Mouse (Mus musculus) midbrain, embryonic 14.5 days (tissue): ENCODE measurements around the gene Vps33a. TPM values are rescaled to one million over a fixed set of nuclear protein-coding genes. Genes with fewer than 3 reads are reported as not detected.
"Not testable (repeated sequence)": the region's sequence is repeated elsewhere in the genome, so short reads cannot be mapped to it uniquely, and the experiment has no call there.

Experiments
- ATAC-seq: fragments of 200-750 bp; cut with Nextera tagmentation; 2 replicates; pipeline ENCODE4 v1.8.0; 2017; ENCODE audit warnings: moderate number of reproducible peaks, moderate library complexity; ENCODE audit not compliant: low FRiP score, low TSS enrichment
- DNase-seq: peaks from one replicate; pipeline ENCODE4 v3.0.0-alpha.2; 2015
- H3K27ac ChIP-seq: fragments of 300-500 bp; sonication (generic); replicated peaks from 2 replicates; pipeline ENCODE4 v1.5.1; 2014; ENCODE audit warnings: mild to moderate bottlenecking, low read depth, low read length, moderate library complexity
- H3K27me3 ChIP-seq: fragments of 300-500 bp; sonication (generic); 2 replicates; pipeline ENCODE4 v1.6.1; 2014; ENCODE audit warnings: low read length, control low read depth, mixed read lengths; ENCODE audit not compliant: control insufficient read depth, insufficient read depth
- H3K36me3 ChIP-seq: fragments of 300-500 bp; sonication (generic); 2 replicates; pipeline ENCODE4 v1.6.1; 2014; ENCODE audit warnings: low read length, control low read depth; ENCODE audit not compliant: control insufficient read depth, insufficient read depth
- H3K4me1 ChIP-seq: fragments of 300-500 bp; sonication (generic); 2 replicates; pipeline ENCODE4 v1.6.1; 2014; ENCODE audit warnings: mild to moderate bottlenecking, antibody characterized with exemption, low read length, control low read depth; ENCODE audit not compliant: control insufficient read depth, insufficient read depth
- H3K4me2 ChIP-seq: fragments of 300-500 bp; sonication (generic); 2 replicates; pipeline ENCODE4 v1.6.1; 2014; ENCODE audit warnings: mild to moderate bottlenecking, low read length, moderate library complexity
- H3K4me3 ChIP-seq: fragments of 300-500 bp; sonication (generic); replicated peaks from 2 replicates; pipeline ENCODE4 v1.5.1; 2014; ENCODE audit warnings: low read depth, low read length
- H3K9ac ChIP-seq: fragments of 300-500 bp; sonication (generic); replicated peaks from 2 replicates; pipeline ENCODE4 v1.6.1; 2014; ENCODE audit warnings: mild to moderate bottlenecking, low read length, moderate library complexity
- H3K9me3 ChIP-seq: fragments of 300-500 bp; sonication (generic); 2 replicates; pipeline ENCODE4 v1.6.1; 2016; ENCODE audit warnings: low read length, control low read depth, mixed read lengths; ENCODE audit not compliant: control insufficient read depth
- WGBS: fragments of 180-500 bp; shearing (Covaris S2); extraction: QIAGEN DNeasy Blood & Tissue Kit; methylation state at CpG from one replicate; pipeline ENCODE4 v1.1.7; 2014; 5-methylcytosine and 5-hydroxymethylcytosine counted together
- polyA plus RNA-seq: library from polyadenylated mRNA; unstranded; fragments of >200 nt; fragmentation: Nextera tagmentation; extraction: Ambion mirVana; gene quantifications from 2 replicates; pipeline ENCODE4 v1.2.1, GENCODE M21; 2014

The Vps33a gene
- polyA plus RNA-seq, 1 experiment from 2014 or later = 54.9 TPM

DNA sequence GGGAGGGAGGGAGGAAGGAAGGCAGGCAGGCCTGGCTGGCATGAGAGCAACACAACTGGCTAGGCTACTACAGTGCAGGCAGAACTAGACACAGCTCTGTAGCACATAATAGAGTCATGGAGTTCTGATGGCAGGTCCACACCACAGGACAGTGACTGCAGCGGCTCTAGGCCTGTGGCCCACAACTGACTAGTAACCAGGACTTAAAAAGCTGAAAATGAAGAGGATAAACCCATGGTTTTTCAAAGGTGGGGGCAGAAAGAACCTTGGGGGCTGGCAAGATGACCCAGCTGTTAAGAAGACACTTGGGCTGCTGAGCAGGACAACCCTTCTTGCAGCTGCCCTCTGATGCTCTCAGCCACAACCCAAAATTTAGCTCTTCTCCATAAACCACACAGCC lies 51.2 kb downstream of the Vps33a start:
- no peak overlapping the region for H3K4me3 ChIP-seq
- peaks cover 7% of the 10 kb centered on the region; the same call in 1 of the 2 replicates for H3K4me1 ChIP-seq
- H3K27ac ChIP-seq = no peak overlapping the region
- no peaks in the 10 kb centered on the region for H3K9me3 ChIP-seq
- peaks cover 29% of the 10 kb centered on the region for H3K36me3 ChIP-seq
- H3K27me3 ChIP-seq = no peaks in the 10 kb centered on the region
- DNase-seq (no peak), ATAC-seq (no peak)
- no peak overlapping the region for H3K9ac ChIP-seq
- no peak overlapping the region for H3K4me2 ChIP-seq
- 76% methylated on average over 1 of the region's 1 CpGs for WGBS

DNA sequence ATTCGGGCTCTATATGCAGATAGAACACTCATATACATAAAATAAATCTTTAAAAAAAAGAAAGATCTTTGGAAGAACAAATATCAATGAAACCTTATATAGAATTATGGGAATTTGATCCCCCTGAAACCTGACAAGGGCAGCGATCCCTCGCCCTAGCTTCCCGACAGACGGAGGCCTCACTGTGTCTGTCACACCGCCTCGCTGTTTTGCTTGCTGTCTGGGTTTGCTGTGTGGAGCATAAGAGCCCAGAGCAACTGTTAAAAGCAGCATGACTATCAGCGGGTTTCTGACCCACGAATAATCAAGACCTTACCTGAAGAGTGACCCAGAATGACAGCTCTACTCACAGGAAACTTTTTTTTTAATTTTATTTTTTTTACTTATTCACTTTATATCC lies 52.2 kb downstream of the Vps33a start:
- WGBS = 89% methylated on average over 9 of the region's 9 CpGs
- ATAC-seq = no peak
- no peak overlapping the region for H3K9ac ChIP-seq
- DNase-seq = no peak
- peaks cover 37% of the 10 kb centered on the region for H3K36me3 ChIP-seq
- no peaks in the 10 kb centered on the region for H3K9me3 ChIP-seq
- H3K4me3 ChIP-seq = no peak overlapping the region
- no peak overlapping the region for H3K4me2 ChIP-seq
- H3K27me3 ChIP-seq = no peaks in the 10 kb centered on the region
- no peak overlapping the region for H3K27ac ChIP-seq
- peaks cover 7% of the 10 kb centered on the region; the same call in 1 of the 2 replicates for H3K4me1 ChIP-seq

DNA sequence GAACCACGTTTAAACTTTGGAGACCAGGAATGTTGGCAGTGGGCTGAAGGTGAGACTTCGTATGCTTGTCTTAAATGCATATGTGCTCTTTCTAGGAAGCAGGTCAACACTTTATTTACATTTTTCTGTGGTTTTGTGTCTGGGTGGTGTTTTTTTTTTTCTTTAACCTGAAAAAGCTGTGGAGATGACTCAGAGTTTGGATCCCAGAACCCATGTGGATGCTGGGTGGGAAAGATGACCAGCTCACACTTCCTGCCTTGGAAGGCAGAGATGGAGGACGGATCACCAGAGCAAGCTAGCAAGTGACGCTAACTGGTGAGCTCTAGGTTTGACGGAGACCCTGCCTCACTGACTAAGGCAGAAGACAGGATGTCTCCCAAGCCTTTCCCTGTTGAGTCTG lies 58.0 kb downstream of the Vps33a start:
- no peak for ATAC-seq
- Histone ChIP-seq H3K9me3 (no peaks in the 10 kb centered on the region), H3K27me3 (no peaks in the 10 kb centered on the region), H3K9ac (no peak overlapping the region), H3K27ac (no peak overlapping the region), H3K4me3 (no peak overlapping the region), H3K36me3 (peaks cover 77% of the 10 kb centered on the region), H3K4me2 (no peak overlapping the region), H3K4me1 (no peaks in the 10 kb centered on the region)
- DNase-seq = no peak
- WGBS = 93% methylated on average over 5 of the region's 5 CpGs

- peaks cover 54% of the 10 kb centered on the region for H3K36me3 ChIP-seq
- DNase-seq (no peak), ATAC-seq (no peak)
- H3K4me2 ChIP-seq = no peak overlapping the region
- H3K27me3 ChIP-seq = no peaks in the 10 kb centered on the region
- no peak overlapping the region for H3K27ac ChIP-seq
- 87% methylated on average over 3 of the region's 3 CpGs for WGBS
- no peak overlapping the region for H3K9ac ChIP-seq
- no peaks in the 10 kb centered on the region for H3K9me3 ChIP-seq
- H3K4me3 ChIP-seq = no peak overlapping the region
- H3K4me1 ChIP-seq = 0 out of 2 replicates have a peak, but pooled peaks cover 3% of the 10 kb centered on the region
Measured at GRCm38 (mm10) chr5:123512102-123512501, 60.7 kb downstream of the Vps33a start.

DNA sequence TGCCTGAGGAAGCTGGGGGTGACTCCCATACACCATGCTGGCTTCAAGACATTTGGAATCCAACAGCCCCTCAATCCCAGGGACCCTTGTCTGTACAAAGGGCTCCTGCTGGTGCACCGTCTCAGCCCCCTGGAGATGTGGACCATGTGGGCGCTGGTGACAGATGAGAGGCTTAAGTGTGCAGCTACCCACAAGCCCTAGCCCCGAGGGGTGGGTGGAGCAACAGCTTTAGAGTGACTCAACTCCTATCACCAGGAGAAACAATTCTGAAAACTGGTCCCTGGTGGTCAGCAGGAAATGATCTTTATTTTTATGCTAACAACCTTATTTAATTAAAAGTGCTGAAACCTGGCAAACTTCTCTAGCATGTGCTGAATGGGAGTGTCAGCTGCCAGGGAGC lies 61.4 kb downstream of the Vps33a start:
- H3K9ac ChIP-seq, H3K27me3 ChIP-seq, H3K4me1 ChIP-seq, H3K27ac ChIP-seq, H3K9me3 ChIP-seq, H3K4me2 ChIP-seq, DNase-seq, H3K4me3 ChIP-seq, ATAC-seq: not testable (repeated sequence)
- WGBS = 76% methylated on average over 3 of the region's 3 CpGs
- H3K36me3 ChIP-seq = peaks cover 48% of the 10 kb centered on the region

DNA sequence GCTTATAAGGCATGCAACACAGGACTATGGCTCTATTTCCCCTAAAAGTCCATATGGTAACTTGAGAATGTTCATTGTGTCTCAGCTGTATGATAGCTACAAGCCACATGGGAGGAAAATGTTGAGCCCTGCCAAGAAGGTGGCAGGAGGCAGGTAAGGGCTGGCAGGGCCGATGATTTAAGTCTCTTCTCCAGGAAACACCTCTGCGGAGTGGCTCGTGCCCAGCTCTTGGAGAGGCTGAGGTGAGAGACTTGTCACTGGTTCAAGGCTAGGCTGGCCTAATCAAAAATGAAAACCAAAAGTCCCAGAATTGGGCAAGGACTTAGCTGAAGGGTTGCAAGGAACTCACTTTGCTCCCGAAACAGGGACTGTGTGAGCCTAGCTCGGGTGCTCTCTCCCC lies 62.7 kb downstream of the Vps33a start, which contains the start of gene B3gnt4:
Gene B3gnt4, plus strand, starts transcription at position 301 of the 400 bp plus-strand sequence.
- Histone ChIP-seq H3K36me3 (peaks cover 38% of the 10 kb centered on the region), H3K9me3 (no peaks in the 10 kb centered on the region), H3K4me1 (0 out of 2 replicates have a peak, but pooled peaks cover 3% of the 10 kb centered on the region), H3K27me3 (no peaks in the 10 kb centered on the region), H3K4me3 (no peak within 1 kb of the TSS), H3K27ac (no peak within 1 kb of the TSS), H3K9ac (no peak within 1 kb of the TSS), H3K4me2 (peak within 1 kb of the TSS; percentile 73)
- 92% methylated on average over 5 of the region's 5 CpGs for WGBS
- DNase-seq (no peak), ATAC-seq (no peak)

DNA sequence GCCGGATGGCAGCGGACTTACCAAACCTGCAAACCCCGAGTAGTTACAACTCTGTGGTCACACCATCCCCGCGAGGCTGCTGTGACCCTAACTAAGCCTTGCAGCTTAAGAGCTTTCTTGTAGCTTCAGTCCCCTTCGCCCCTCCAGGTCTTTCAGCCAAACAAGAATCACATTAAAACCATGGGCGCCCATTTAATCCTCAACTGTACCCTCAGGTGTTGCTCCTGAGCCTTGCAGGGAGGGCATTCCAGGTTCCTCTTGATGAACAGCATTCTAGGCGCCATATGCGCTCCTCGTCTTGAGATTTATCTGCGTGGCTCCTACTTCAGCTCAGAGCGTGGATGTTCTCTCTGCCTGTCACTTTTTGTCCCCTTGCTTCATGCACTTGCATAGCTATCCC lies 63.9 kb downstream of the Vps33a start:
- DNase-seq (peak; percentile 52), ATAC-seq (no peak)
- H3K4me3 ChIP-seq = peak overlapping the region; percentile 61
- H3K27me3 ChIP-seq = no peaks in the 10 kb centered on the region
- peak overlapping the region; percentile 73 for H3K4me2 ChIP-seq
- WGBS = 6% methylated on average over 12 of the region's 12 CpGs
- no peak overlapping the region for H3K27ac ChIP-seq
- 0 out of 2 replicates have a peak, but pooled peaks cover 3% of the 10 kb centered on the region for H3K4me1 ChIP-seq
- peak overlapping the region; percentile 65 for H3K9ac ChIP-seq
- peaks cover 26% of the 10 kb centered on the region for H3K36me3 ChIP-seq
- no peaks in the 10 kb centered on the region for H3K9me3 ChIP-seq

GRCm38 (mm10) chr5:123507936-123508723 lies 64.7 kb downstream of the Vps33a start:
- peak; percentile 90 for ATAC-seq

GRCm38 (mm10) chr5:123501973-123502372 lies 70.9 kb downstream of the Vps33a start:
- H3K4me1 ChIP-seq = 0 out of 2 replicates have a peak, but pooled peaks cover 4% of the 10 kb centered on the region
- DNase-seq = no peak
- 87% methylated on average over 4 of the region's 4 CpGs for WGBS

More at GRCm38 (mm10) chr5:123507936-123508723, 64.7 kb downstream of the Vps33a start:
- DNase-seq = peak; percentile 95
- peak overlapping the region; percentile 73 for H3K4me2 ChIP-seq
- WGBS = under 1% methylated on average over 59 of the region's 59 CpGs
- 0 out of 2 replicates have a peak, but pooled peaks cover 3% of the 10 kb centered on the region for H3K4me1 ChIP-seq
- H3K4me3 ChIP-seq = peak overlapping the region; percentile 61
- peak overlapping the region; percentile 65 for H3K9ac ChIP-seq
- no peaks in the 10 kb centered on the region for H3K9me3 ChIP-seq
- H3K36me3 ChIP-seq = peaks cover 21% of the 10 kb centered on the region
- H3K27ac ChIP-seq = 0 out of 2 replicates have a peak overlapping the region, but pooled peaks have one; percentile 26
- no peaks in the 10 kb centered on the region for H3K27me3 ChIP-seq

More at GRCm38 (mm10) chr5:123501973-123502372, 70.9 kb downstream of the Vps33a start:
- Histone ChIP-seq H3K9me3 (no peaks in the 10 kb centered on the region), H3K9ac (no peak overlapping the region), H3K36me3 (no peaks in the 10 kb centered on the region), H3K4me3 (no peak overlapping the region), H3K4me2 (no peak overlapping the region), H3K27ac (no peak overlapping the region), H3K27me3 (no peaks in the 10 kb centered on the region)
- ATAC-seq = no peak
